In genomic region chr2:33870369-33871180, GRCm38 (mm10) we compare ENCODE assay signal across 9 mouse cellular contexts. TPM values are rescaled to one million over a fixed set of nuclear protein-coding genes. Genes with fewer than 3 reads are reported as not detected.
A peak's percentile ranks its signal among the peaks of the same experiment; 100 is the strongest.
DNase-seq lines count a peak whose midpoint lies in the region; ATAC-seq and TF ChIP-seq lines count a peak whose summit lies in the region.
"Had no signal": no experiment of that assay in that cellular context is flagged by ENCODE, and none has a peak within 500 bp of the region (broad histone marks: within the 10 kb centered on the region; RNA-seq: fewer than 3 reads in every experiment).

No protein-coding gene starts in this region.

- peak; percentile 80 for ATAC-seq in heart, embryonic 14.5 days (ENCODE audit: insufficient number of reproducible peaks, insufficient read depth, low FRiP score, low read depth)

- no peak overlapping the region for H3K4me3 ChIP-seq in bone marrow macrophage, adult 2 months (ENCODE audit: insufficient read depth, low read length)
- no peak overlapping the region for H3K4me3 ChIP-seq in heart, embryonic 14.5 days (ENCODE audit: control insufficient read depth in 1 of 2, insufficient read depth in 1 of 2, low read depth in 1 of 2, low read length in 2 of 2)
- H3K4me3 ChIP-seq: neural tube, embryonic 12.5 days had no signal

- no peak for TF ChIP-seq CTCF in bone marrow macrophage, adult 2 months (IDR thresholded peaks at IDR 0.05; ENCODE audit: low read depth, low read length)

- no peak for TF ChIP-seq POLR2A in bone marrow macrophage, adult 2 months (IDR thresholded peaks at IDR 0.05; ENCODE audit: borderline replicate concordance, low read depth, low read length)

- WGBS in heart, embryonic 14.5 days = 55% methylated on average over 17 of the region's 17 CpGs

- H3K4me2 ChIP-seq in heart, embryonic 14.5 days (ENCODE audit: low read length) = no peak overlapping the region
- H3K4me2 ChIP-seq: neural tube, embryonic 12.5 days had no signal

- peaks cover 14% of the 10 kb centered on the region for H3K36me3 ChIP-seq in heart, embryonic 14.5 days (ENCODE audit: control insufficient read depth, insufficient read depth, low read length)

- no peaks in the 10 kb centered on the region for H3K9me3 ChIP-seq in heart, embryonic 14.5 days (ENCODE audit: control insufficient read depth, low read length)
- H3K9me3 ChIP-seq: neural tube, embryonic 12.5 days had no signal

- peak; percentile 57 for DNase-seq in embryo, embryonic 10 days (ENCODE audit: low spot score)
- DNase-seq in embryo, embryonic 9.5 days (ENCODE audit: extremely low spot score) = no peak
- DNase-seq in kidney, postnatal 25 days = peak; percentile 90 to 95
- peak; percentile 90 for DNase-seq in lung, postnatal 36 days
- peak; percentile 74 for DNase-seq in testis, postnatal 10 days (ENCODE audit: low spot score)
- DNase-seq in right cerebral cortex, adult 18-20 months = no peak

- H3K9ac ChIP-seq in heart, embryonic 14.5 days (ENCODE audit: low read length) = no peak overlapping the region
- H3K9ac ChIP-seq: neural tube, embryonic 12.5 days had no signal

- H3K27me3 ChIP-seq in heart, embryonic 14.5 days (ENCODE audit: control insufficient read depth, insufficient read depth, low read length) = no peaks in the 10 kb centered on the region
- H3K27me3 ChIP-seq: neural tube, embryonic 12.5 days had no signal

- peaks cover 65% of the 10 kb centered on the region for H3K4me1 ChIP-seq in bone marrow macrophage, adult 2 months (ENCODE audit: control insufficient read depth, insufficient read depth, low read length)
- H3K4me1 ChIP-seq in heart, embryonic 14.5 days (ENCODE audit: control insufficient read depth in 2 of 2, insufficient read depth in 2 of 2, low read length in 2 of 2) = peaks cover 13 to 23% of the 10 kb centered on the region in 2 experiments

- H3K27ac ChIP-seq in bone marrow macrophage, adult 2 months (ENCODE audit: insufficient read depth, low read depth, low read length) = peak overlapping the region; percentile 69
- H3K27ac ChIP-seq in heart, embryonic 14.5 days (replicated peaks in 1 of 2; ENCODE audit: control insufficient read depth in 1 of 2, insufficient read depth in 1 of 2, low read depth in 2 of 2, low read length in 2 of 2) = peak overlapping the region; percentile 72 to 83
- H3K27ac ChIP-seq: neural tube, embryonic 12.5 days had no signal

RNA-seq across cellular contexts. Expression of gene Mvb12b, which starts 17.2 kb away (rescaled TPM):
- 12.8 and 17.0 TPM in 2 replicates for polyA plus RNA-seq in bone marrow macrophage, adult 2 months (2012; ENCODE audit: insufficient read depth, insufficient read length, missing spikeins)
- 10.4 TPM in 2 replicates for polyA plus RNA-seq in heart, embryonic 14.5 days (2014; fragmentation: Nextera tagmentation; extraction: Ambion mirVana)

Comparison
In these comparisons a context has a peak if more than half of its experiments do, and no peak if none do; other contexts are left out.
1. DNase-seq: peak in embryo, embryonic 10 days (single experiment), kidney, postnatal 25 days (2 of 2), lung, postnatal 36 days (single experiment) and testis, postnatal 10 days (single experiment); none in embryo, embryonic 9.5 days (single experiment) and right cerebral cortex, adult 18-20 months (single experiment).